9 mouse cellular contexts compared by ENCODE assay signal in the genomic region with DNA sequence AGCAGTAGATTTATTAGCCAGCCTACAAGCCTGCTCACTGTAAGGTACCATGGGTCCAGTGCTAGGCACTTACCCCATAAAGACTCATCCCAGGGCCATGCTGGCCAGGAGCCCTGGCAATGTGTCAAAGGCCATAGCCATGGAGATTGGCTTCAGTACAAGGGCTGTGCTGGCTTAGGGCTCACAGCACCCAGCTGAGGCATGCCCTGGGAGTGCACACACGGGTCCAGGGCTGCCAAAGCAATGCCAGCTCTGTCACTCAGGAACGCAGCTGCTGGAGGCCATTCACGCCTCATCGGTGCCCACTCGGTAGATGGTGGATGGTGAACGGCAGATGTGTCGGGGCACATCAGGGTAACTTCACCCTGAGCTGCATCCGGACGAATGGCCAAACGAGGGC. TPM values are rescaled to one million over a fixed set of nuclear protein-coding genes. Genes with fewer than 3 reads are reported as not detected.
DNase-seq lines count a peak whose midpoint lies in the region; ATAC-seq and TF ChIP-seq lines count a peak whose summit lies in the region.
"Had no signal": no experiment of that assay in that cellular context is flagged by ENCODE, and none has a peak within 500 bp of the region (broad histone marks: within the 10 kb centered on the region; RNA-seq: fewer than 3 reads in every experiment).

No protein-coding gene starts in this region.

- no peak for TF ChIP-seq POLR2A in heart, adult 2 months (IDR thresholded peaks at IDR 0.05; ENCODE audit: insufficient read depth, low read depth, low read length)

- H3K9ac ChIP-seq in heart, adult 2 months (ENCODE audit: low read depth, low read length): no peak overlapping the region
- H3K9ac ChIP-seq in heart, embryonic 12.5 days: no peak overlapping the region
- H3K9ac ChIP-seq: liver, embryonic 15.5 days had no signal

- H3K4me2 ChIP-seq in heart, embryonic 12.5 days: no peak overlapping the region
- H3K4me2 ChIP-seq: liver, embryonic 15.5 days had no signal

- no peaks in the 10 kb centered on the region for H3K36me3 ChIP-seq in heart, adult 2 months (ENCODE audit: control insufficient read depth, insufficient read depth, low read length)
- no peaks in the 10 kb centered on the region for H3K36me3 ChIP-seq in heart, embryonic 12.5 days
- H3K36me3 ChIP-seq: liver, embryonic 15.5 days had no signal

- intact Hi-C loops in heart, adult 2 months (cut with DNase I): no loop called here

- TF ChIP-seq EP300 in heart, adult 2 months (IDR thresholded peaks at IDR 0.05; ENCODE audit: insufficient read depth, low read depth, low read length): peak; percentile 60; the same call in 1 of the 2 replicates

- no peaks in the 10 kb centered on the region for H3K79me2 ChIP-seq in heart, adult 2 months (replicated peaks; ENCODE audit: control insufficient read depth, insufficient read depth, low read length)

- 0 out of 2 replicates have a peak, but pooled peaks have one; percentile 3 for TF ChIP-seq CTCF in heart, adult 2 months (IDR thresholded peaks at IDR 0.05)

- no peak overlapping the region for H3K4me3 ChIP-seq in heart, adult 2 months
- H3K4me3 ChIP-seq in heart, embryonic 12.5 days: no peak overlapping the region
- H3K4me3 ChIP-seq: liver, embryonic 15.5 days had no signal

- H3K27ac ChIP-seq in heart, adult 2 months: no peak overlapping the region
- H3K27ac ChIP-seq in heart, embryonic 12.5 days (ENCODE audit: poor library complexity, severe bottlenecking): no peak overlapping the region
- H3K27ac ChIP-seq: liver, embryonic 15.5 days had no signal

- no peaks in the 10 kb centered on the region for H3K4me1 ChIP-seq in heart, adult 2 months (ENCODE audit: control insufficient read depth, insufficient read depth, low read length)
- 0 out of 2 replicates have a peak, but pooled peaks cover 2% of the 10 kb centered on the region for H3K4me1 ChIP-seq in heart, embryonic 12.5 days (replicated peaks)

- peak; percentile 75 to 84 for DNase-seq in heart, adult 2 months
- peak; percentile 95 for DNase-seq in adrenal gland, adult 8-10 months
- peak; percentile 76 to 84 for DNase-seq in gastrocnemius, adult 8-10 months (ENCODE audit: low spot score in 2 of 2)
- DNase-seq in kidney, postnatal 36 days: peak; percentile 93 to 95
- DNase-seq in ovary, postnatal 36 days (ENCODE audit: low spot score): peak; percentile 82
- no peak for DNase-seq in urinary bladder, postnatal 25 days (ENCODE audit: low spot score)
- DNase-seq in natural killer cell, adult 2 months (ENCODE audit: low spot score in 2 of 2): no peak

- no peaks in the 10 kb centered on the region for H3K27me3 ChIP-seq in heart, adult 2 months (ENCODE audit: control insufficient read depth, insufficient read depth, low read length)
- 0 out of 2 replicates have a peak, but pooled peaks cover 8% of the 10 kb centered on the region for H3K27me3 ChIP-seq in heart, embryonic 12.5 days (replicated peaks)
- H3K27me3 ChIP-seq: liver, embryonic 15.5 days had no signal

- no peak for ATAC-seq in heart, embryonic 12.5 days (ENCODE audit: insufficient number of reproducible peaks, low FRiP score)

- WGBS in heart, adult 2 months: 40% methylated on average over 10 of the region's 10 CpGs
- 82% methylated on average over 10 of the region's 10 CpGs for WGBS in heart, embryonic 12.5 days

- H3K9me3 ChIP-seq in heart, embryonic 12.5 days (replicated peaks): no peaks in the 10 kb centered on the region
- H3K9me3 ChIP-seq: liver, embryonic 15.5 days had no signal

RNA-seq across cellular contexts. Expression of a gene that starts 6.6 kb away (rescaled TPM):
- 10 to 100 TPM; 30.7 to 32.8 TPM for total RNA-seq in heart, adult 2 months (2021)
- 75.5 and 119 TPM in 2 replicates for polyA plus RNA-seq in heart, adult 2 months (2012; rRNA removed)
- 85.7 and 90.4 TPM in 2 replicates for polyA plus RNA-seq in heart, embryonic 12.5 days (2016; fragmentation: Nextera tagmentation; extraction: Ambion mirVana)
- 1,000 to 10,000 TPM in 1 of 4 experiments, 100 to 1,000 TPM in 3; 361 to 1,078 (median 577) TPM for total RNA-seq in adrenal gland, adult 8-10 months (2022)
- total RNA-seq in gastrocnemius, adult 8-10 months (2022): 10 to 100 TPM in 3 of 4 experiments, 1 to 10 TPM in 1; 5.8 to 10.9 (median 10.6) TPM

RNA-seq across cellular contexts. Expression of a gene that starts 50.3 kb away (rescaled TPM):
- 1 to 10 TPM; 1.3 to 2.1 TPM for total RNA-seq in heart, adult 2 months (2021)
- polyA plus RNA-seq in heart, adult 2 months (2012; rRNA removed): 3.0 and 4.6 TPM in 2 replicates
- 10.0 and 10.3 TPM in 2 replicates for polyA plus RNA-seq in heart, embryonic 12.5 days (2016; fragmentation: Nextera tagmentation; extraction: Ambion mirVana)
- total RNA-seq in adrenal gland, adult 8-10 months (2022): 10 to 100 TPM; 11.9 to 40.7 (median 22.2) TPM
- total RNA-seq in gastrocnemius, adult 8-10 months (2022): under 1 TPM in 3 of 4 experiments, not detected in 1; 0.05 to 0.19 (median 0.19) TPM

Comparison
In these comparisons a context has a peak if more than half of its experiments do, and no peak if none do; other contexts are left out.
1. DNase-seq: peak in heart, adult 2 months (2 of 2), adrenal gland, adult 8-10 months (single experiment), gastrocnemius, adult 8-10 months (2 of 2), kidney, postnatal 36 days (2 of 2) and ovary, postnatal 36 days (single experiment); none in urinary bladder, postnatal 25 days (single experiment) and natural killer cell, adult 2 months (0 of 2).
2. RNA of a gene that starts 6.6 kb away (total RNA-seq): 361 to 1,078 TPM in adrenal gland, adult 8-10 months; 30.7 to 32.8 TPM in heart, adult 2 months and 5.8 to 10.9 TPM in gastrocnemius, adult 8-10 months; every median in the first group is over 10 times any median in the second.
3. RNA of a gene that starts 50.3 kb away (total RNA-seq): 11.9 to 40.7 TPM in adrenal gland, adult 8-10 months; 1.3 to 2.1 TPM in heart, adult 2 months and 0.05 to 0.19 TPM in gastrocnemius, adult 8-10 months; every median in the first group is over 4 times any median in the second.